25 mouse cellular contexts compared by ENCODE assay signal in the genomic region with DNA sequence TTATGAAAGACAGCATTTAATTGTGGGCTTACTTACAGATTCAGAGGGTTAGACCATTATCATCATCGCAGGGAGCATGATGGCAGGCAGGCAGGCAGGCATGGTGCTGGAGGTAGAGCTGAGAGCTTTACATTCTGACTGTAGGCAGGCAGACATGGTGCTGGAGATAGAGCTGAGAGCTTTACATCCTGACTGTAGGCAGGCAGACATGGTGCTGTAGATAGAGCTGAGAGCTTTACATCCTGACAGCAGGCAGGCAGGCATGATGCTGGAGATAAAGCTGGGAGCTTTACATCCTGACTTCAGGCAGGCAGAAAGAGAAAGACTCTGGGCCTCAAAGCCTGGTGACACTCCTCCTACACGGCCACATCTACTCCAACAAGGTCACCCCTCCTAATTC. TPM values are rescaled to one million over a fixed set of nuclear protein-coding genes. Genes with fewer than 3 reads are reported as not detected.
DNase-seq lines count a peak whose midpoint lies in the region; ATAC-seq and TF ChIP-seq lines count a peak whose summit lies in the region.
"Had no signal": no experiment of that assay in that cellular context is flagged by ENCODE, and none has a peak within 500 bp of the region (broad histone marks: within the 10 kb centered on the region; RNA-seq: fewer than 3 reads in every experiment).

No protein-coding gene starts in this region.

- H3K27ac ChIP-seq in liver, embryonic 11.5 days (ENCODE audit: low read depth, low read length), result no peak overlapping the region
- no peak overlapping the region for H3K27ac ChIP-seq in liver, embryonic 14.5 days
- no peak overlapping the region for H3K27ac ChIP-seq in liver, embryonic 16.5 days (ENCODE audit: low read length)
- H3K27ac ChIP-seq: embryonic facial prominence, embryonic 10.5 days; embryonic facial prominence, embryonic 12.5 days; forebrain, embryonic 13.5 days; forebrain, embryonic 15.5 days had no signal

- H3K4me1 ChIP-seq in liver, embryonic 11.5 days (replicated peaks; ENCODE audit: control insufficient read depth, insufficient read depth, low read length), result no peaks in the 10 kb centered on the region
- no peaks in the 10 kb centered on the region for H3K4me1 ChIP-seq in liver, embryonic 14.5 days (replicated peaks; ENCODE audit: control insufficient read depth in 2 of 2, insufficient read depth in 2 of 2, low read length in 1 of 2)
- H3K4me1 ChIP-seq in liver, embryonic 16.5 days (ENCODE audit: control insufficient read depth, low read depth, low read length), result no peaks in the 10 kb centered on the region
- H3K4me1 ChIP-seq: embryonic facial prominence, embryonic 10.5 days; embryonic facial prominence, embryonic 12.5 days; forebrain, embryonic 13.5 days; forebrain, embryonic 15.5 days had no signal

- H3K4me3 ChIP-seq in liver, embryonic 11.5 days (ENCODE audit: low read depth, low read length), result no peak overlapping the region
- H3K4me3 ChIP-seq in liver, embryonic 14.5 days (ENCODE audit: insufficient read depth in 1 of 2, low read depth in 2 of 2, low read length in 2 of 2), result no peak overlapping the region
- H3K4me3 ChIP-seq in liver, embryonic 16.5 days (ENCODE audit: low read depth, low read length), result no peak overlapping the region
- H3K4me3 ChIP-seq: embryonic facial prominence, embryonic 10.5 days; embryonic facial prominence, embryonic 12.5 days; forebrain, embryonic 13.5 days; forebrain, embryonic 15.5 days had no signal

- no peak for TF ChIP-seq EP300 in liver, embryonic 14.5 days (IDR thresholded peaks at IDR 0.05; ENCODE audit: low read depth)

- no peak for TF ChIP-seq CTCF in liver, embryonic 14.5 days (IDR thresholded peaks at IDR 0.05; ENCODE audit: low read depth)

- 58% methylated on average over 2 of the region's 2 CpGs for WGBS in liver, embryonic 11.5 days
- 50% methylated on average over 2 of the region's 2 CpGs for WGBS in liver, embryonic 14.5 days (ENCODE audit: insufficient replicate concordance)
- WGBS in liver, embryonic 16.5 days (ENCODE audit: insufficient replicate concordance), result 34% methylated on average over 2 of the region's 2 CpGs

- H3K27me3 ChIP-seq in liver, embryonic 11.5 days (replicated peaks; ENCODE audit: control insufficient read depth, insufficient read depth, low read length), result no peaks in the 10 kb centered on the region
- H3K27me3 ChIP-seq in liver, embryonic 14.5 days (ENCODE audit: control insufficient read depth, insufficient read depth, low read length), result no peaks in the 10 kb centered on the region
- no peaks in the 10 kb centered on the region for H3K27me3 ChIP-seq in liver, embryonic 16.5 days (ENCODE audit: control insufficient read depth, insufficient read depth, low read depth, low read length)
- H3K27me3 ChIP-seq: CH12.LX; embryonic facial prominence, embryonic 12.5 days; forebrain, embryonic 13.5 days; forebrain, embryonic 15.5 days had no signal

- H3K36me3 ChIP-seq in liver, embryonic 11.5 days (ENCODE audit: control insufficient read depth, insufficient read depth, low read length), result no peaks in the 10 kb centered on the region
- H3K36me3 ChIP-seq in liver, embryonic 14.5 days (replicated peaks; ENCODE audit: control insufficient read depth, insufficient read depth, low read depth), result no peaks in the 10 kb centered on the region
- no peaks in the 10 kb centered on the region for H3K36me3 ChIP-seq in liver, embryonic 16.5 days (ENCODE audit: control insufficient read depth, insufficient read depth)
- H3K36me3 ChIP-seq: embryonic facial prominence, embryonic 10.5 days; embryonic facial prominence, embryonic 12.5 days; forebrain, embryonic 15.5 days; G1E had no signal

- H3K9ac ChIP-seq in liver, embryonic 11.5 days (ENCODE audit: low read depth, low read length), result no peak overlapping the region
- H3K9ac ChIP-seq in liver, embryonic 14.5 days (replicated peaks), result no peak overlapping the region
- no peak overlapping the region for H3K9ac ChIP-seq in liver, embryonic 16.5 days (ENCODE audit: low read depth, low read length)
- H3K9ac ChIP-seq: embryonic facial prominence, embryonic 12.5 days; forebrain, embryonic 13.5 days; forebrain, embryonic 15.5 days had no signal

- no peak for DNase-seq in liver, embryonic 11.5 days (ENCODE audit: low spot score)
- DNase-seq in liver, result no peak
- peak; percentile 3 for DNase-seq in c-Kit-positive CD71-positive TER-119-positive erythroid progenitor cells, embryonic 14.5 days (ENCODE audit: low spot score)
- no peak for DNase-seq in liver, embryonic 14.5 days (ENCODE audit: low read depth in 3 of 3, low spot score in 3 of 3)
- DNase-seq in cerebellum, adult 11 months, result no peak
- DNase-seq in right cerebral cortex, postnatal 4 days, result no peak
- DNase-seq: adrenal gland, adult 8-10 months; adrenal gland, postnatal 14 days; adrenal gland, postnatal 36 days; B cell, adult 2 months; cerebellum, adult 11-12 months; cerebellum, adult 2 months; cerebellum, adult 9-10 months; cerebellum, postnatal 10 days; cerebellum, postnatal 25 days had no signal

- peak; percentile 56 for ATAC-seq in liver, embryonic 11.5 days (replicated peaks; ENCODE audit: low FRiP score)
- ATAC-seq in liver, embryonic 14.5 days (ENCODE audit: insufficient read depth), result peak; percentile 68; the same call in 1 of the 2 replicates
- peak; percentile 41; the same call in 1 of the 2 replicates for ATAC-seq in liver, embryonic 16.5 days (ENCODE audit: low read depth)
- ATAC-seq: activated CD4-positive, CD25-positive, alpha-beta regulatory T cell, adult 4 months; CD4-positive, CD25-positive, alpha-beta regulatory T cell, adult 4 months; forebrain, embryonic 13.5 days; forebrain, embryonic 15.5 days; Patski had no signal

- no peak overlapping the region for H3K4me2 ChIP-seq in liver, embryonic 11.5 days
- no peak overlapping the region for H3K4me2 ChIP-seq in liver, embryonic 14.5 days (ENCODE audit: low read depth)
- no peak overlapping the region for H3K4me2 ChIP-seq in liver, embryonic 16.5 days (ENCODE audit: low read depth, low read length)
- H3K4me2 ChIP-seq: embryonic facial prominence, embryonic 12.5 days; forebrain, embryonic 13.5 days; forebrain, embryonic 15.5 days had no signal

- no peaks in the 10 kb centered on the region for H3K9me3 ChIP-seq in liver, embryonic 11.5 days (ENCODE audit: control insufficient read depth, low read length)
- no peaks in the 10 kb centered on the region for H3K9me3 ChIP-seq in liver, embryonic 14.5 days (ENCODE audit: control insufficient read depth, low read length)
- H3K9me3 ChIP-seq in liver, embryonic 16.5 days (replicated peaks; ENCODE audit: control insufficient read depth, low read length), result no peaks in the 10 kb centered on the region
- H3K9me3 ChIP-seq: embryonic facial prominence, embryonic 10.5 days; embryonic facial prominence, embryonic 12.5 days; forebrain, embryonic 13.5 days; forebrain, embryonic 15.5 days; G1E had no signal

RNA-seq across cellular contexts. Expression of a gene that starts 59.2 kb away (rescaled TPM):
- 19.9 and 20.8 TPM in 2 replicates for polyA plus RNA-seq in liver, embryonic 11.5 days (2014; fragmentation: Nextera tagmentation; extraction: Ambion mirVana)
- 11.0 and 19.4 TPM in 2 replicates for polyA plus RNA-seq in liver, embryonic 14.5 days (2012; rRNA removed)
- 31.3 and 37.4 TPM in 2 replicates for polyA plus RNA-seq in liver, embryonic 14.5 days (2014; fragmentation: Nextera tagmentation; extraction: Ambion mirVana)
- polyA plus RNA-seq in liver, embryonic 16.5 days (2015; fragmentation: Nextera tagmentation; extraction: Ambion mirVana), result 39.7 and 41.2 TPM in 2 replicates

RNA-seq across cellular contexts. Expression of a gene that starts 59.3 kb away (rescaled TPM):
- polyA plus RNA-seq in liver, embryonic 11.5 days (2014; fragmentation: Nextera tagmentation; extraction: Ambion mirVana), result 308 and 350 TPM in 2 replicates
- 21.0 and 43.2 TPM in 2 replicates for polyA plus RNA-seq in liver, embryonic 14.5 days (2012; rRNA removed)
- polyA plus RNA-seq in liver, embryonic 14.5 days (2014; fragmentation: Nextera tagmentation; extraction: Ambion mirVana), result 349 and 368 TPM in 2 replicates
- 235 and 271 TPM in 2 replicates for polyA plus RNA-seq in liver, embryonic 16.5 days (2015; fragmentation: Nextera tagmentation; extraction: Ambion mirVana)
